Mouse (Mus musculus): ENCODE results near the gene Slc18a2.

GRCm38 (mm10) chr19:59241987-59242386, 18.7 kb upstream of the Slc18a2 start:
- TF ChIP-seq CTCF (IDR thresholded peaks at IDR 0.05; ENCODE audit: insufficient read depth, low read length) (no peak), POLR2A (IDR thresholded peaks at IDR 0.05; ENCODE audit: borderline replicate concordance, extremely low read depth, low read depth, low read length) (no peak)
